Mouse (Mus musculus) mesoderm, embryonic 11.5 days (tissue): ENCODE measurements around the gene Dok3.

Experiments used
- DNase-seq: peaks from one replicate; pipeline ENCODE4 v3.0.0-alpha.2; 2012; ENCODE audit warnings: low read depth, low spot score

Gene Dok3

DNA sequence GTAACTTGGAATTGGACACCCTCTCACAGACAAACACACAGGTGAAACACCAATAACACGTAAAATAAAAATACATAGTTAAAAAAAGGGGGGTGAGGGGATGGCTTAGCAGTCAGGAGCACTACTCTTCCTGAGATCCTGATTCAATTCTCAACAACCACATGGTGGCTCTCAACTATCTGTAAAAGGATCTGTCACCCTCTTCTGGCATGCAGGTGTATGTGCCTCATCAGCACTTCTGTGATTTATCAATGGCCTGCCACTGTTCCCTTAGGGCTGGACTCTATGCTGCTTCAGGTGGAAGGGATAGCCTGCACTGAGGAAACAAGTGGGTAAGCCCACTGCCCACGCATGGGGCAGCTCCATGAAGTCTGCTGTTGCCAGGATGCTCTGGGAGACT lies 11.8 kb upstream of the Dok3 start:
- no peak for DNase-seq

DNA sequence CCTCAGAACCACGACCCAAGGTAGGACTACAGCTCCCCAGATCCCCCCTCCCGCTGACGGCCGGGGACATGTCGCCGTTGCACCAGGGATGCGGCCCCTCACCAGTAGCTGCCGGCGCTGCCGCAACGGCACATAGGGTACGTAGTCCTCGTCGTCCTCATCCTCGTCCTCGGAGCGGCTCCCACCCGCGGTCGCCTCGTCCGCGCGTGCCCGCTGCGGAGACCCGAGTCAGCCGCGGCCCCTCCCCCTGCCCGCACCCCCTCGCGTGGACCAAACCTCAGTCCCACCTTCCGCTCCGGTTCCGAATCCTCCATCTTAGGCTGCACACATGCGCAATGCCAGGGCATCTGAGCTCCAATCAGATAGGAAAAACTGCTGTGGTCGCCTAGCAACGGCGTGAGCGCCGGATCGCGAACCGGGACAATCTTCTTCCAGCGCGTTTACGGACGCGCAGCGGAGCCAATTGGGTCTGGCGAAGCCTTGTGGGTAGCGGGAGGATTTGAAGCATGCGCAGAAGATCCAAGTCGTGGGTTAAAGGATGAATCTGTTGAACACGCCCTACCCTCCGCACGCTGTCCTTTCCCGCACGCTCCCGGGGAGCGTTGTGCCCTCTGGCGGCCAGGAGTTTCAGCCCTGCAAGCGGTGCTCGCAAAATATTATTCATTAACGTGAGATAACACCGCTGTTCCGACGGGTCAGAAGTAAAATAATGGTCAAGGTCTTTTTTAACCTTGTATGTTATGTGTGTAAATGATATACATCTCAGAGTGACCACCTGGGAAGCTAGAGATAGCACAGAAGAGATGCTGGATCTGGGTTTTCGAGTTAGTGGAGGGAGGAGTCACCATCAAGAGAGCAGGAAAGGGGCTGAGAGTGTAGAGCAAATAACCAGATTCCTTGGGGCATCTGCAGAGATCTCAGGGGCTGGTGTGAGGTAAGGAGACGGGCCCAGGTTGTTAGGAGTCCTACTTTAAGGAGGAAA lies 7.4 kb upstream of the Dok3 start, which contains the start of gene Ddx41:
Ddx41 (minus strand) TSS at position 465 of the 982 bp plus-strand sequence.
- peak; percentile 100 for DNase-seq

DNA sequence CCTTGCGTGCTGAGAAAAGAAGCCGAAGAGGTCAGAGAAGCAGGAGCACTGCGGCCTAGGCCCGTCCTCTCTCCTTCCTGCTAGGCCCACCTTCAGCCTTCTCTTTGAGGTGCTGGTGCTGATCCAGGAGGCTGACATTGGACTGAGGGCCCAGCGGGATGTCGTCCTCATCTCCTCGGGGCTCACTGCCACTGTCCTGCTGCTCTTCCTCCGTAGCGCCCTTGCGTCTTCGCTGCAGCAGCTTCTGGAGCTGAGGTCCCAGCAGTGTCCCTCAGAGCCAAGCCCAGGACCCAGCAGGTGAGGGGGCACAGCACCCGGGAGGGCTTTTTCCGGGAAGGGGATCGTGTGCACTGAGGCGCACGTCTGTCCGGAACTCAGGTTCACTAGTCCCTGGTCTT lies 6.7 kb upstream of the Dok3 start:
- no peak for DNase-seq

DNA sequence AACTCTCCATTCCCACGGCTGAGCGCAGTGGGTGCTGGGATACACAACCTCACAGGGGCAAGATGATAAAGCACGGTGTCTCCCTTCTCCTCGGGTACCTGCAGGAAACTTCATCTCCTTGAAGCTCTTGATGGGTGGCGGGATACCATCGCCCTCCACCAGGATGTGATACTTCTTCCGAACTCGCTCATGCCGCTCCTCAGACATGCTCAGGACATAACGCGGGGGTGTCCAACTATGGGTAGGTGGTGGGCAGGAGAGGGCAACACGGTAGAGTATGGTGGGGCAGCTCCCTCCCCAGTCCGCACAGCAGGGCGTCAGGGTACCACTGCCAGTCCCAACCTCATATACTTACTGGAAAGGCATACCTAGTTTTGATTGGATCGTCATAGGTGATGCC lies 6.1 kb upstream of the Dok3 start:
- no peak for DNase-seq

DNA sequence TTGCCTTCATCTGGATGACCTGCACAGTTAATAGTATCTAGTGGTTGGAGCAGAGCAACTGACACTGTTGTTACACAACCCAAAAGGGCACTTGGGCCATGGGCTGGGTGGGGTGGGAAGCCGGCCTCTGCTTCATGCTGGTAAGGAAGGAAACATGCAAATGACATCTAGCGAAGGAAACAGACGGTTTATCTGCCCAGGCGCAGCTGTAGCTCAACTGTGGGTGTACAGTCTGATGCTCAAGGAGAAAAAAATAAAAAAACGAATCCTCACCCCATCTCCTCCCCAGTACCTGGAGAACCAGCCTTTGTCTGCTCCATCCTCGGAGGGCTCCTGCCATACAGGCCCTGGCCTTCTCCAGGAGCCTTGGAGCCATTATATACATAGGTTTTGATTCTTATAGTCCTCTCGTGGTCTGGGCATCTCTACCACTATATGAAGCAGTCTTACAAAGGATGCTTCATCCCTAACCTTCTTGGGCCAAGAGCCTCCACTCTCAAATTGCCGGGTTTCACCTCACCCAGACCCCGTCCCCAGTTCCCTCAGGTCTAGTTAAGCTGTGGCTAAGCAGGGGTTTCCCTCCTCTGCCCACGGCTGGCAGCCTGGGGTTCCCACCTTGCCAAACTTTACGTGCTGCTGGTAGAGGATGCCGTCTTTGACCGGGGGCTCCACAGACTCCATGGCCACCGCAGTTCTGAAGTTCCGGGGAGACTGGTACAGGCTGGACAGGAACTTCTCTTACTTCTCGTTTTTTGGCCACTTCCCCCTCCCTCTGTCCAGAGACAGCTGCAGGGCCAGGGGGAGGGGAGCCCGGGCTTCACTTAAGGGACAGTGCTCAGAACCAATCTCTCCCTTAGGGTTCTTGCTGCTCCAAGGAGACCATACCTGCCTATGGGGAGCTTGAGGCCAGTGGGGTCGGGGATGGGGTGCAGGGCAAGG lies 993 bp downstream of the Dok3 start:
- no peak for DNase-seq

DNA sequence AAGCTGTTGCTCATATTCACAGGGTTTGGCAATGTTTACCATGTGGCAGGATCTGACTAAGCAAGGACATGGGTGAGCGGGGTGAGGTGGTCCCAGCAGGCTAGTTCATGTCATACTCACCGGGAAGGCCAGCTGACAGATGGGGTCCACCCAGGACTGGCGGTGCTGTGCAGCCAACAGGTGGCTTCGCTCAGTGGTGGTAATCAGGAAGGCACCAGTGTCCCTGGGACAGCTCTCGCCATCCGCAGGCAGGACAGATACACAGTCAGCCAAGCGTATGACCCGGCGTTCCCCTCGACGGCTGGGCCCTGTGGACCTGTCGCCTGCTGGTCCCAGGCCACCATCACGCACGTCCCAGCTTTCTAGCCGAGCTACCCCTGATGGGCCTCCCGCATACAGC lies 1.9 kb downstream of the Dok3 start:
- DNase-seq = no peak

DNA sequence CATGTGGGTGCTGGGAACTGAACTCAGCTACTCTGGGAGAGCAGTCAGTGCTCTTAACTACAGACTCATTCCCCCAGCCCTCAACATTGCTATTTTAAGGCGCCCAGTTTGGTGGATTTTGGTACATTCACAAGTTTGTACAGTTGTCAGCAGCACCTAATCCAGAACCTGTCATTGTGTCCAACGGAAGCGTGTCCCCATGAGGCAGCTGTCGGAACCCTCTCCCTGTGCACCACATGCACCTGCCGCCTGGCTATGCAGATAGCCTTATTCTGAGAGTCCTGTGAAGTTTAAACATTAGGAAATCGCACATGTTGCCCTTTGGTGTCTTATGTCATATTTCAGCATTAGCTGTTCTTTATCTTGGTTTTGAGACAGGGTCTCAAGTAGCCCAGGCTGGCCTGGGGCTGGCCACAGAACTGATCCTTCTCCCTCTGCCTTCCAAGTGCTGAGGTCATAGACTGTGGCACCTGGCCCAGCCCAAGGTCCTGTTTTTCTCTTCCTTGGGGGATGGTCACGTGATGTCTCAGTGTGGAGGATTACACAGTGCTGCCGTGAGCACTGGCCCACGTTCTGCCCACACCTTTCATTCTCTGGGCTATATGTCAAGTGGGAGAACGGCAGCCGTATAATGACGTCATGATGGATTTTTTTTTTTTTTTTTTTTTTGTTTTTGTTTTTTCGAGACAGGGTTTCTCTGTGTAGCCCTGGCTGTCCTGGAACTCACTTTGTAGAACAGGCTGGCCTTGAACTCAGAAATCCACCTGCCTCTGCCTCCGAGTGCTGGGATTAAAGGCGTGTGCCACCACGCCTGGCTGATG lies 3.2 kb downstream of the Dok3 start:
- no peak for DNase-seq

DNA sequence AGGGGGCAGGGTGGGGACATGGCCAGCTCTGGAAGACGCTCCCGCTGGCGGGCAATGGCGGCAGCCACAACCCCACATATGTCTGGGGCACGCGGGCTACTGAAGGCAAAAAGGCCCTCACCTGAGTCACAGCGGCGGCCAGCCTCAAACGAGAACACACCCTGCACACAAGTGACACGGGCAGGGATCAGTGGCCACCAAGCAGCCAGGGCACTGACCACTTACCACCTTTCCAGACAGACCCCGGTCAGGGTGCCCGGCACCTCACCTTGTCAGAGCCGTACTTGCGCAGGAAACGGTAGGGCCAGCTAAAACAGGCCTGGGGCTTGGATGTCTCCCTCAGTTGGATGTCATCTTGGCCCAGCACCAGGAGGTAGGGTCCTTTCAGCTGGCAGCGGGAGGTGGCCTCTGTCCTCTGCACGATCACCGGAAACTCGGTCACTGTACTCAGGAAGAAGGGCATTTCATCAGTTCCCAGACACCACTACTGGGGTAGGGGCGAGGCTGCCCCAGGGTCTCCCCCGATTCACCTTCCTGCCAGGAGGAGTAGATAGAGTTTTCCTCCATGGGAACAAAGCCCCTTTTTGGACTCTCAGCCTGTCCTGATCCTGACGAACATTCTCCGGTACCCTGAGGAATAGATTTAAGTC lies 5.0 kb downstream of the Dok3 start:
- no peak for DNase-seq

DNA sequence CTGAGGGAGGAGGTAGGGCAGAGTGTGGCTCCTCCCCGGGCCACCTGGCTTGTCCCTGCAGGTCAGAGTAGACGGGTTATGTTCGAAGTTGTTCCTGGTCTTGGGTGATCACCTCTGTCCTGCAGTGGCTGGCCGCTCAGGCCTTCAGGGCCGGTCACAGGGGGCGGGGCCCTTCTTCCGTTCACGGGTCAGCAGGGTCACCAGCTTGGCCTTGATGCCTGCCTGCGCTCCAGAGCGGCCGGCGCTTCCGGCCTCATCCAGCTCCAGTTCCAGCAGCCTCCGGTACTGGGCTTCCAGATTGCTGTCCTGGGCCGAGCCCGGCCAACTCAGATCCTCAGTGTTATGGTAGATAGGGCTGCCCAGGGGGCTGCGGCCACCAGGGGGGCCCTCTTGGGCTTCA lies 5.8 kb downstream of the Dok3 start:
- DNase-seq = no peak

DNA sequence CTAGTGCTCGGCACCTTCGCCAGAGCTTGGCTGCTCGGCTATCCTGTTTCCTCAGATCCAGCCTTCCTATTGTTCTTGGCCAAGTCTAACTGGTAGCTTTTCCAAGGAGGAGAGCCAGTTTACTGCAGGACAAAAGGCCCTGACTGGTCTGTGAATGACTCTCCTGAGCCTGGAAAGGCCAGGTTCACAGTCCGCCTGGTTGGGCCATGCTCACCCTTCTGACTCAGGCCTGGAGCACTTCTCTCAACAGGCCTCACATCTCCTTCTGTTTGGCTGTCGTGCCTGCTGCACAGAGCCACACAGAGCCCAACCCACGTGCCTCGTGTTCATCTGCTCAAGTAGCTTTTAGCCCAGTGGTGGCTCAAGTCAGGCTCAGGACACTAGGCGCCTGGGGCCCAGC lies 6.4 kb downstream of the Dok3 start:
- DNase-seq = no peak

DNA sequence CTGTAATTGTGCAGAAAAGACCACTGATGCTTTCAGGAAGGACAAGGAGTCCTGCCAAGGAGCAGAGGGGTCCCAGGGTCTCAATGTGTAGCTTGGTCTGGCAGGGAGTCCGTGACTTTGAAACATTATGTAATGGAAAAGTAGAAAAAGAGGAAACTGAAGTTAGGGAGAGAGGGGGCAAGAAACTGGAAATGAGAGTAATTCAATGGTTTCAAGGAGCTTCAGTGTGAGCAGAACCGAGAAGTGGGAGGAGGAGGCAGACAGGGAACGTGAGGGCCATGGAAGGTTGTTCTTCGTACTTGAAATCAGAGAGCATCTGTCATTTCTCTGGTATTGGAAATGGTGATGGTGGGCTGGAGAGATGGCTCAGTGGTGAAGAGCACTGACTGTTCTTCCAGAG lies 9.5 kb downstream of the Dok3 start:
- no peak for DNase-seq

DNA sequence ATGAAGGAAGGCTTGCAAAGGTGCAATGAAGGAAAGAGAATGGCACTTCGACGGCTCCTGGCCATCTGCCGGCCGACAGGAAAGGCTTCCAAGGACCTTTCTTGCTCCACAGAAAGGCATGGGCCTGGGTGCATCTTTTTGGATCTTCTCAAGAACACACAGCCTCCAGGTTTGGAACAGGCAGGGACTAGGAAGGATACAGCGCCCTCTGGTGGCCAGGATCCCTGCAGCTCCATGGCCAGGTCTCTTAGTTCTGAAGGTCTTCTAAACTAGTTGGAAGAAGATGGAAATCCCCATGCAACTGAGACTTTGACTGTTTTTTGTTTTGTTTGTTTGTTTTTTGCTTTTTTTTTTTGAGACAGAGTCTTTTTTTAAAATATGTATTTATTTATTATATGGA lies 12.1 kb downstream of the Dok3 start:
- DNase-seq = peak; percentile 89

DNA sequence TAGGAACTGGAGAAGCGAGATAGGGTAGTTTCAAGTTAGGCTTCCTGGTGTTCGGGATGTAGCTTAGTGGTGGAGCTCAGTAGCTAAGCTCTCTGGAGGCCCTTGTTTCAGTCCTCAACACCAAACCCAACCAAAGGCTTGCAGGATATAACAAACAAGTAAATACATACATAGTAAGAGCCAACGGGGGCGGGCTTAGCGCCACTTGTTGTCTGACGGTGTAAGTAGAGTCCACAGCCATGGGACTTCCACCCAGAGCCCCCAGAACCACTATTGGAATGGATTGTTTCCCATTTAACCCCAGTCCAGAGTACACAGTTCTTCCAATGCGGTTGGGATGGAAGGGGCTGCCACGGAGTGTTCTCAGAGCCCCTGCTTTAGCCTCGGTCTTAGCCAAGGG lies 15.3 kb downstream of the Dok3 start:
- no peak for DNase-seq

DNA sequence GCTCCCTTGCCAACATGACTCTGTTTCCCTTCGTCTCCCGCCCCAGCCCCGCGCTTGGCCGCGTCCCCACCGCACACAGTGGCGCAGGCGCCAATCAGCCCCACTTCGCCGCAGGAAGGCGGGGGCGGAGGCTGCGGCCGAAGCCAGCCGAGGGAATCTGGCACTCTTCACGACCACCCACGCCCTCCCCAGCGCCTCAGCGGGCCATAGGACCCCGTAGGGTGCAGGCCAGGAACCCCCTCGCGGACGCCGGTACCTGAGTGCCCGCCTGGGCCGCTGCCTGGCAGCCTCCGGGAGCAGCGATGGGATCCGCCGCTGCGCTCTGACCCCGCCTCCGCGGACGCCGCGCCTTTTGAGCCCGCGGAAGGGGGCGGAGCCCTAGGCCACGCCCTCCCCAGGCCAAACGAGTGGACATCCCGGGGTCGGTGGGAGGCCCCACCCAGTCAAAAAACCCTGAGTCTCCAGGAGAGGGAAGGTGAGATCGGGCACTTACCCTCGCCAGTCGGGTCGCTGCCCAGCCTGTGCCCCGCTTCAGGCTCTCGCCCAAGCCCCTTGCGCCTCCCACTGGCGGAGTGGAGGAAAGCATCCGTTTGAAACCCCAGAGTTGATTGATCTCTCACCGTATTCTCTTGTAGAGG lies 15.9 kb downstream of the Dok3 start, which contains the start of gene Pdlim7:
Pdlim7 (minus strand) TSS at position 566 of the 638 bp plus-strand sequence.
- peak; percentile 90 for DNase-seq

DNA sequence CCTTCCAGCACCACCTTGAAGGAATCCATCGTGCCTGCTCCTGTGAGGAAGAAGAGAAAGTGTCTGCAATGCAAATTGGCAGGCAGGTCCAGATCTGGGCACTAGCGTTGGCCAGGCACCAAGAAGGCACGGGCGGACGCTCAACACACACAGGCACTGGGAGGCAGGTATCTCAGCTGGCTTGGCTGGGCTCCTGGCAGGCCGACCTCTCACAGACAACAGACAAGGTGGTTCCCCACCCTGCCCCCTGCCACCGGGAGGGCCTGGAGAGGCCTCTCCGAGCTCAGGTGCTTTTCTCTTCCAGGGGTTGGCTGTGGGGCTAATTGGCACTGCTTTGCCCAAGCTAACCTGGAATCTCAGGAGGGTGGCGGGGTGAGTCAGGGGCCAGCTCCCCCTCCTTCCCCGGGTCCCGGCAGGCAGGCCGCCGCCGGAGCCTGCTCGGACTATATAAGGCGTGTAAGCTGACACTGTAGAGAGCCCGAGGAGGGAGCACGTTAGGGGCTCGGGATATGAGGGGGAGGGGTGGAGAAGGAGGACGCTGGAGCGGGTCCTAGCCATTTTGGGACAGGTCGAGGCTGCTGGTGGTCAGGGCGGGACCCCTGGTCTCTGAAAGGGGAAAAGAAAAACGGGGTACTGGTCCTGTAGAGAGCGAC lies 16.6 kb downstream of the Dok3 start:
- DNase-seq = peak; percentile 78

DNA sequence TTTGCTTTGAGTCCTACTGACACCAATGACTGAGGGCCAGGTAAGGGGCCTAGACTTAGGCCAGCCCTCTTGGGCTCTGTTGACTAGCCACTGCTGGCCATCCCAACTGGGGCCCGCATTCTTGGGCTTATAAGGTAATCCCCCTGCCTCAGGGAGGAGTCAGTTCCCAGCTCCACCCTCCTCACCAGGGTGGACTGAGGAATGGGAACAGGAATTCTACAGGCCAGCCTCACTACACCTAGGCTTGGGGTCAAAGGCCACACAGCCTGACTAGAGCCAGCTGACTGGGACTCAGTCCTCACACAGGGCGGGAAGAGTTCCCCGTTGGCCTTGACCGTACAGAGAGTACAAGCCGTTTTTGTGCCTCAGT lies 17.6 kb downstream of the Dok3 start:
- DNase-seq = peak; percentile 39

DNA sequence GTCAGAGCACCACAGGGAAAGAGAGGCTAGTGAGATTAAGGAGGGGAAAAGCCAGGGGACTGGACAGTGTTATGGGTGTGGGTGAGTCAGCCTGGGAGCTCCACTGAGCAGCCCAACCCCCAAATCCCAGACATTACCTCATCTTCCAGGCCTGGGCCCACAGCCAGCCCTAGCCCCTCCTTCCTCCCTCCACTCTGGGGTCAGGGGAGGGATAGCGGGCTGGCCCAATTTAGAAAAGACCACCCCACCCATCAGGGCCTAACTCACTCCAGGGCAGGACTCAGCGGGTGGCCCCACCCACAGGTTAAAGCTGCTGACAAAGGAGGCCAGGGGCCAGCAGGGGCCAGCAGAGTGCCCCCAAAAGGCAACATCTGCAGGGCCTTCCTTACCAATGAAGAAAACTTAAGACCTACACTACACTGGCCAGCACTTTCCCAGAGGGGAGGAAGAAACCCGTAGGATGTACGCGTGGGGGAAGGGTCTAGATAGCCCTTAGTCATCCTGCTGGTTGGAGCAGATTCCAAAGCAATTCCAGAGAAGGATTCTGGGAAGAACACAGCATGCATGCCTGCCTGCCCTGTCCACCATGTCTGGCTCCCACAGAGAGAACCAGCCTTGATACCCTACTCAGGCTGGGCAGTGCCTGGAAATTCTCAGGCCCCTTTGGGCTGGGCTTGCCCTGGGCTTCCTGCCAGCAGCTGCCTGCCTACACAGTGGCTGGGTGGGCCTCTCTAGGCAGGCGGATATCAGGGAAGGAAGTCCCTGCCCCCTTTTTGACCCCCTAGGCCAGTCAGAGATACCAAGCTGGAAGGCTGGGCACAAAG lies 18.2 kb downstream of the Dok3 start:
- DNase-seq = peak; percentile 73

DNA sequence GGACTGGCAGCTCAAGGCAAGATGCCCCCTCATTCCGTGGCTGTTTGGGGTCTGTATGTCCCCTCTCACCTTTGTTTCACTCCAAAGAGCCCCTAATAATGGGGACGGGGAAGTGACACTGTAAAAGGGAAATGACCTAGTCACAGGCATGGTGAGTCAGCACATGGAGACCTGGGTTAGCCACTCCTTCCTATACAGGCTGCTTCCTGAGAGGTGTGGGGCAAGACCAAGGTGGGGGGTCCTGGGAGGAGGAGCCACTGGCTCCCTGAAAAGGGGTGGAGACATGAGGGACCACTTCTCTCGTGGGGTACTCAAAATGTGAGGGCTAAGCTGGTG lies 18.8 kb downstream of the Dok3 start:
- no peak for DNase-seq

DNA sequence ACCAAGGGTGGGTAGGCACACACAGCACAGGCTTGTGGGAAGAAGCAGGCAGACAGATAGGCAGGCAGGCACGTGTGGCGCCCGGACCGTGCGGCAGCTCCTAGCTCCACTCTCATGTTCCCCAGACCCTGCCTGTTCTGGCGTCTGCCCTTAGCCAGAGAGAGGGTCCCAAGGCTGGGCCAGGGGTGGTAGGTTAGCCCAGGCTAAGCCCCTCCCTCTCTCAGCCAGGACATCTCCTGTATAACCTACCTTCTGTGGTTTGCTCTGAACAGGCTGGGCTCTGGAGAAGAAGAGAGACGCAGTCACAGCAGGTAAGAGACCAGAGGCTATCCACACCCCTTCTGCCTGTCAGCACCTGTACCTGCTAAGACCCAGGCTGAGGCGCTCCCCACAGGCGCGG lies 20.6 kb downstream of the Dok3 start:
- no peak for DNase-seq
